Mouse (Mus musculus): ENCODE measurements around the gene Etnk2. TPM values are rescaled to one million over a fixed set of nuclear protein-coding genes. Genes with fewer than 3 reads are reported as not detected.

Gene Etnk2
- polyA plus RNA-seq, 1 experiment from 2014 or later, result 5.6 TPM

DNA sequence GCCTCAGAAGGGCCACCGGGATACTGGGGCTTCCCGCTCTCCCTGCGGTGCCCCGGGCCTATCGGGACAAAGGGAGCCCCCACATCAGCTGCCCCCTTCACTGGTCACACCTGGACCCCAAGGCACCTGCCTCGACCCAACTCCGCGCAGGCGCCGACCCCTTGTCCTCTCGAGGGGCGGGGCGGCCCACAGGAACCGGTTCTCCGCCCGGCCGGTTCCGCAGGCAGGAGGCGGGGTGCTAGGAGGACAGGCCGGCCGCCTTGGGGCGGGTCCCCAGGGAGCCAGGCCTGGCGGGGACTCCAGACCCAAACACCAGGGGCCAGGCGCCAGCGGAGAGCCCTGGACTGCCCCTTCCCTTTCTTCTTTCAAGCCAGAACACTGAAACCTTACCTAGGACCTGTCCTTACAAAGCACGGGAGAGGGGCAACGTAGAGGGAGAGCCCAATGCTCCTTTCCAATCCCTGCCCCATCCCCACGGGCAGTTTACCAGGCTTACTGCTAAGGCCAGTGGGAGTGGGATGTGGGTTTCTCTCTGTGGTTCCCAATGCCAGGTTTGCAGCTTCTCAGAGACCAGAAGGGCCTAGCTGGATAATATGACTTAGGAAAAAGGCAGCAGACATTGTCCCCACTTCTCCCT lies 54.9 kb downstream of the Etnk2 start:
- Histone ChIP-seq H3K9me3 (ENCODE audit: control insufficient read depth, low read depth, low read length) (no peaks in the 10 kb centered on the region), H3K9ac (replicated peaks; ENCODE audit: low read depth, low read length) (peak overlapping the region; percentile 18), H3K4me1 (ENCODE audit: control insufficient read depth, insufficient read depth, low read length) (peaks cover 50% of the 10 kb centered on the region), H3K4me3 (ENCODE audit: low read depth, low read length) (peak overlapping the region; percentile 32), H3K27ac (ENCODE audit: low read length) (peak overlapping the region; percentile 77), H3K4me2 (replicated peaks; ENCODE audit: low read depth, low read length) (peak overlapping the region; percentile 58), H3K27me3 (ENCODE audit: control insufficient read depth, insufficient read depth, low read length) (no peaks in the 10 kb centered on the region), H3K36me3 (ENCODE audit: control insufficient read depth, insufficient read depth, low read length) (no peaks in the 10 kb centered on the region)
- WGBS, result 8% methylated on average over 28 of the region's 28 CpGs
- ATAC-seq (ENCODE audit: insufficient number of reproducible peaks, insufficient read depth, low FRiP score, low read depth), result peak; percentile 85

DNA sequence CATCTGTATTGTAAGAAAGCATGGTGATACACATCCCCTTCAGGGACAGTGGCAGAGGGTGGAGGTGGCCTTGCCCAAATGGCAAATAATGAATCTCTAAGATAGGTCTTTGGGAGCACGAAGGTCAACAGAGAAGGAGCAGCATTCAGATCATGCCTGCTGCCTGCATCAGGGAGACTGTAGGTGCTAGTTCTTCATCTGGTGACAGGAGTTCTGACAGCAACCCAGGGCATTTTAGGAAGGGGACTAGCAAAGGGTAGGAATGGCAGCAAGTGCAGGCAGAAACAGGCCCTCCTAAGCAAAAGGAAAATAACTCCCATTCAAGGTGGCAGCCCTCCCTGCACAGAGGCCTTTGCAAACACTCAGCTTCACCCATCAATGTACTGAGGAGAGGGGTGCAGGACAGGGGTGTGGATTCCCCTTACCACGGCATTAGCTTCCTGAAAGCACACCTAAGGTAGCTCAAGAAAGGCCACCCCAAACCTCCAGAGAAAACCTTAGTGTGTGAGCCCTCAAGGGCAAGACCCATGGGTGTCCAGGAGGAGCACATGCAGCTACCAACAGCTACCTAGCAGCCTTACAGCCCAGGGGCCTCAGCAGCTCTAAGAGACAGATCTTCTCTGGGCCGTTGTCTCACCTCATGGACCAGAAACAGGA lies 55.9 kb downstream of the Etnk2 start:
- H3K9ac ChIP-seq (replicated peaks; ENCODE audit: low read depth, low read length), result no peak overlapping the region
- H3K9me3 ChIP-seq (ENCODE audit: control insufficient read depth, low read depth, low read length), result no peaks in the 10 kb centered on the region
- WGBS, result 59% methylated on average over 3 of the region's 3 CpGs
- peaks cover 42% of the 10 kb centered on the region for H3K4me1 ChIP-seq (ENCODE audit: control insufficient read depth, insufficient read depth, low read length)
- H3K27me3 ChIP-seq (ENCODE audit: control insufficient read depth, insufficient read depth, low read length), result no peaks in the 10 kb centered on the region
- H3K36me3 ChIP-seq (ENCODE audit: control insufficient read depth, insufficient read depth, low read length), result no peaks in the 10 kb centered on the region
- H3K4me3 ChIP-seq (ENCODE audit: low read depth, low read length), result no peak overlapping the region
- peak overlapping the region; percentile 77; the same call in 1 of the 2 replicates for H3K27ac ChIP-seq (ENCODE audit: low read length)
- ATAC-seq (ENCODE audit: insufficient number of reproducible peaks, insufficient read depth, low FRiP score, low read depth), result no peak
- no peak overlapping the region for H3K4me2 ChIP-seq (replicated peaks; ENCODE audit: low read depth, low read length)

DNA sequence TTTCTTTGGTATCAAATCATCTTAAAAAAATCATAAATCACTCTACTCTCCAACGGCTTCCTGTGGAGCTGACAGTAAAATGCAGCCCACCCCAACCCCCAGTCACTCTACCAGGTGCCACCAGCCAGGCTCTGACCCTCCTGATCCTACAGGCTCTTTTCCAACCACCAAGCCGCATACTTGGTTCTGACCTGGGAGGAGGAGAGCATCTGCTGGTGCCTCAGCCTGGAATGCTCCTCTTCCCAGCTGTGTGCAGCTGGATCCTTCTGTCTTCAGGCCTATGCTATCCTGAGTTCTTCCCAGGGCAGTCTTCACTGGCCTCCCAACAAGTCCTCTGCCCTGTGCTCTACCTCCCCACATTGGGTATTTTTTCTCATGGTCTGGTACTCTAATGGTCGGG lies 57.1 kb downstream of the Etnk2 start:
- 40% methylated on average over 3 of the region's 3 CpGs for WGBS
- Histone ChIP-seq H3K4me1 (ENCODE audit: control insufficient read depth, insufficient read depth, low read length) (peaks cover 42% of the 10 kb centered on the region), H3K9ac (replicated peaks; ENCODE audit: low read depth, low read length) (no peak overlapping the region), H3K27me3 (ENCODE audit: control insufficient read depth, insufficient read depth, low read length) (no peaks in the 10 kb centered on the region), H3K9me3 (ENCODE audit: control insufficient read depth, low read depth, low read length) (no peaks in the 10 kb centered on the region), H3K4me2 (replicated peaks; ENCODE audit: low read depth, low read length) (no peak overlapping the region), H3K4me3 (ENCODE audit: low read depth, low read length) (no peak overlapping the region), H3K36me3 (ENCODE audit: control insufficient read depth, insufficient read depth, low read length) (no peaks in the 10 kb centered on the region), H3K27ac (ENCODE audit: low read length) (0 out of 2 replicates have a peak overlapping the region, but pooled peaks have one; percentile 2)
- no peak for ATAC-seq (ENCODE audit: insufficient number of reproducible peaks, insufficient read depth, low FRiP score, low read depth)

- WGBS, result 54% methylated on average over 2 of the region's 2 CpGs
- Histone ChIP-seq H3K36me3 (ENCODE audit: control insufficient read depth, insufficient read depth, low read length) (no peaks in the 10 kb centered on the region), H3K4me1 (ENCODE audit: control insufficient read depth, insufficient read depth, low read length) (peaks cover 42% of the 10 kb centered on the region), H3K9me3 (ENCODE audit: control insufficient read depth, low read depth, low read length) (no peaks in the 10 kb centered on the region), H3K4me2 (replicated peaks; ENCODE audit: low read depth, low read length) (no peak overlapping the region), H3K9ac (replicated peaks; ENCODE audit: low read depth, low read length) (no peak overlapping the region), H3K27me3 (ENCODE audit: control insufficient read depth, insufficient read depth, low read length) (no peaks in the 10 kb centered on the region), H3K27ac (ENCODE audit: low read length) (0 out of 2 replicates have a peak overlapping the region, but pooled peaks have one; percentile 2), H3K4me3 (ENCODE audit: low read depth, low read length) (no peak overlapping the region)
- ATAC-seq (ENCODE audit: insufficient number of reproducible peaks, insufficient read depth, low FRiP score, low read depth), result no peak
These were observed 57.7 kb downstream of the Etnk2 start for GRCm38 (mm10) chr1:133421061-133421460.

- WGBS, result 37% methylated on average over 16 of the region's 16 CpGs
These were observed 58.7 kb downstream of the Etnk2 start for GRCm38 (mm10) chr1:133421975-133422570.

DNA sequence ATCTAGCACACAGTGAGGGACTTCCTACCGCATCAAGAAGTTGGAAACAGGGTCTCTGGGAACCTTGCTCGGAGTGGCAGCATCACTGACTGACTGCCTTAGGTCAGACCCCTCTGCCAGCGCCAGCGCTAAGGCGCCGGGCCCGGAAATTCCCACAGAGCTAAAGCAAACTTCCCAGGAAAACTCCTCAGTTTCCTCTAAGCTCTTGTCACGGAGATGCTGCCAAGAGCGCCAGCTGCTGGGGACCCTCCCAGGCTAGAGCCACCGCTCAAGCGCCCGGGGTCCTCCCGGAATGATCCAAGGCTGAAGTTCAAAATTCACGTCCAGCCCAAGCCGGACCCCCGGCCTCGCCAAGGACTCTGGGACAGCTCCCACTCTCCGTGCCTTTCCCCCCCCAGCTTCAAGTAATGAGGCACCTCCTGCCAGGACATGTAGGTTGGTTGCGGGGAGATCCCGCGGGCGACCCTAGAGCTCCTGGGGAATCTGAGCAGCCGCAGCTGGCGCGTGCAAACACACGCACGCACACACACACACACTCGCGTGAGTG lies 59.3 kb downstream of the Etnk2 start:
- peaks cover 32% of the 10 kb centered on the region for H3K4me1 ChIP-seq (ENCODE audit: control insufficient read depth, insufficient read depth, low read length)

More at GRCm38 (mm10) chr1:133421975-133422570, 58.7 kb downstream of the Etnk2 start:
- no peaks in the 10 kb centered on the region for H3K9me3 ChIP-seq (ENCODE audit: control insufficient read depth, low read depth, low read length)
- peak overlapping the region; percentile 82 for H3K9ac ChIP-seq (replicated peaks; ENCODE audit: low read depth, low read length)
- H3K4me1 ChIP-seq (ENCODE audit: control insufficient read depth, insufficient read depth, low read length), result peaks cover 38% of the 10 kb centered on the region
- H3K27me3 ChIP-seq (ENCODE audit: control insufficient read depth, insufficient read depth, low read length), result no peaks in the 10 kb centered on the region
- H3K27ac ChIP-seq (ENCODE audit: low read length), result peak overlapping the region; percentile 28; the same call in 1 of the 2 replicates
- H3K36me3 ChIP-seq (ENCODE audit: control insufficient read depth, insufficient read depth, low read length), result no peaks in the 10 kb centered on the region
- peak overlapping the region; percentile 92 for H3K4me2 ChIP-seq (replicated peaks; ENCODE audit: low read depth, low read length)
- peak overlapping the region; percentile 76 for H3K4me3 ChIP-seq (ENCODE audit: low read depth, low read length)
- ATAC-seq (ENCODE audit: insufficient number of reproducible peaks, insufficient read depth, low FRiP score, low read depth), result no peak

GRCm38 (mm10) chr1:133423166-133423542 lies 59.8 kb downstream of the Etnk2 start:
- H3K36me3 ChIP-seq (ENCODE audit: control insufficient read depth, insufficient read depth, low read length), result no peaks in the 10 kb centered on the region
- peaks cover 27% of the 10 kb centered on the region for H3K4me1 ChIP-seq (ENCODE audit: control insufficient read depth, insufficient read depth, low read length)
- no peaks in the 10 kb centered on the region for H3K27me3 ChIP-seq (ENCODE audit: control insufficient read depth, insufficient read depth, low read length)
- WGBS, result under 1% methylated on average over 31 of the region's 31 CpGs
- H3K4me2 ChIP-seq (replicated peaks; ENCODE audit: low read depth, low read length), result peak overlapping the region; percentile 92
- H3K27ac ChIP-seq (ENCODE audit: low read length), result peak overlapping the region; percentile 90; the same call in 1 of the 2 replicates
- peak overlapping the region; percentile 76 for H3K4me3 ChIP-seq (ENCODE audit: low read depth, low read length)
- no peak for ATAC-seq (ENCODE audit: insufficient number of reproducible peaks, insufficient read depth, low FRiP score, low read depth)
- peak overlapping the region; percentile 82 for H3K9ac ChIP-seq (replicated peaks; ENCODE audit: low read depth, low read length)
- no peaks in the 10 kb centered on the region for H3K9me3 ChIP-seq (ENCODE audit: control insufficient read depth, low read depth, low read length)

More for the DNA sequence above, 59.3 kb downstream of the Etnk2 start:
- Histone ChIP-seq H3K27ac (ENCODE audit: low read length) (peak overlapping the region; percentile 90; the same call in 1 of the 2 replicates), H3K9me3 (ENCODE audit: control insufficient read depth, low read depth, low read length) (no peaks in the 10 kb centered on the region), H3K4me2 (replicated peaks; ENCODE audit: low read depth, low read length) (peak overlapping the region; percentile 92), H3K9ac (replicated peaks; ENCODE audit: low read depth, low read length) (peak overlapping the region; percentile 82), H3K27me3 (ENCODE audit: control insufficient read depth, insufficient read depth, low read length) (no peaks in the 10 kb centered on the region), H3K4me3 (ENCODE audit: low read depth, low read length) (peak overlapping the region; percentile 76), H3K36me3 (ENCODE audit: control insufficient read depth, insufficient read depth, low read length) (no peaks in the 10 kb centered on the region)
- no peak for ATAC-seq (ENCODE audit: insufficient number of reproducible peaks, insufficient read depth, low FRiP score, low read depth)
- under 1% methylated on average over 29 of the region's 29 CpGs for WGBS
